Mouse (Mus musculus): Measurements from ENCODE around the gene Adam10.
A peak's percentile ranks its signal among the peaks of the same experiment; 100 is the strongest.

Gene Adam10

GRCm38 (mm10) chr9:70775517-70775916 is 96.7 kb downstream of the Adam10 start:
- no peak for DNase-seq (ENCODE audit: low spot score in 2 of 2)

- DNase-seq (ENCODE audit: low spot score in 2 of 2), result no peak
These were observed 103.4 kb downstream of the Adam10 start for GRCm38 (mm10) chr9:70782191-70782590.

DNA sequence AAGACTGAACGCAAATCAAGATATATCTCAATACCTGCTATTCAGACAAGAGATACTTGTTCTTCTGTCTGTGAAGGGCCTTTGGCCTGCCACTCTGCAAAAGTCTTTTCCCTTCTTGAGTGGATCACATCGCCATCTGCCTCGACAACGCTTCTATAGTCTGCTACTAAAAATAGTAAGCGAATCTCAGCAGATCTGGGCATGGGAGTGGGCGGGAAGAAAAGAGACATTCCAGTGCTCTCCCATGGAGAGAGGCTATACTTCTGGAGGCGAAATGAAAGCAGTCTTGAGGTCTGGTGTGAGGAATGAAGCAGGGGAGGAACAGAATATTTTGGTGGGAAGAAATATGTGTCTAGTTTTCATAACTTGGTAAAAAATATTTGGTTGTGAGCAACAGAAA is 109.9 kb downstream of the Adam10 start:
- peak; percentile 56 to 83 for DNase-seq (ENCODE audit: low spot score in 2 of 2)

DNA sequence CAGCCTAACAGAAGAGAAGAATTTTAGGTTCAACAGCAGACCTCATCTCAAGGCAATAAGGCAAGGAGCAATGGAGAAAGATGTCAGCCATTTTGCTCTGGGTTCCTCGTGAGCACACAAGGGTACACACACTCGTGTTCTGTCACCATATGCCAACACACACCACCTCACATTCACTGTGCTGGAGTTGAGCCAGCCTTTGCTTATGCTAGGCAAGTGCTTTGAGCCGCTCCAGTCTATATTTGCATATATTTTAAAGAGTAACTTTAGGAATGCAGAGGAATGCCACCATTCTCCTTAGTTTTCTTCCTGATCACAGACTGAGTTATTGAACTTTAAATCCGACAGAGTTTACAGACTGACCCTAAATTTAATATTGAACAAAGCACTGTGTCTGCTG is 111.8 kb downstream of the Adam10 start:
- DNase-seq (ENCODE audit: low spot score in 2 of 2), result no peak

DNA sequence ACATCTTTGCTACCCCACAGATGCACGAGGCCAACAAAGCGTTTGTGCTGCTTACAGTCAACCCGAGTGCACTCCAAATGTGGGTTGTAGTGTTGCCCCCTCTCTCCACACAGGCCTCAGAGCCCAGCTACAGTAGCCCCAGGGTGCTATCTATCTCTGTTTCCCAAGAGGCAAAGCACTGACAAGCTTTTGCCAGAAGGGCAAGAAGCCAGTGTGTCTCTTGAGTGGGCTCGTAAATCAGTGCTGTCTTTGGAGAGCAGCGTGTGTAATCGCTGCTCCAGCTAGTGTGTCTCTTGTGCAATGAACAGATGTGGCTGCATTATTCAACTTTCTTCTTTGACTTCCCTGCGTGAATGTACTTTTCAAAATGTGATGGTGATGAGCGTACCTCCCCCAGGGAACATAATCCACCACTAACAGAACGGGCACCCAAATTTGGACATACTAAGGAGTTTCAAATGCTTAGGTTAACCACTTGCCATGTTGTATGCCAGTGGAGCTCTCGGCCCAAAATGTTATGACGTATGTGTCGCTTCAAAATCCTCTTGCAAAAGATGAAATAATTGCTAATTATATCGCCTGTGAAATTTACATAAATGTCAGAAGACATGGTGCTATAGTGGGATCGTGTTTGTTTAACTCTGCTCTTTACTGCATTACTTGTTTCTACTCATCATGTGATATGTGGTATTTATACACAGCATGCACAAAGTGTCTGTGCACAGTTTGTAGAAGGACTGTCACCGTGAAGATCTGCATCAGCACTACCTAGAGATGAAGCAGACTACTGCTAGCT is 116.0 kb downstream of the Adam10 start:
- DNase-seq (ENCODE audit: low spot score in 2 of 2), result peak in 1 of 2 experiments; percentile 26

GRCm38 (mm10) chr9:70795439-70795757 is 116.6 kb downstream of the Adam10 start:
- DNase-seq (ENCODE audit: low spot score in 2 of 2), result no peak

- DNase-seq (ENCODE audit: low spot score in 2 of 2), result no peak
These were observed 122.0 kb downstream of the Adam10 start for GRCm38 (mm10) chr9:70800588-70801315.

DNA sequence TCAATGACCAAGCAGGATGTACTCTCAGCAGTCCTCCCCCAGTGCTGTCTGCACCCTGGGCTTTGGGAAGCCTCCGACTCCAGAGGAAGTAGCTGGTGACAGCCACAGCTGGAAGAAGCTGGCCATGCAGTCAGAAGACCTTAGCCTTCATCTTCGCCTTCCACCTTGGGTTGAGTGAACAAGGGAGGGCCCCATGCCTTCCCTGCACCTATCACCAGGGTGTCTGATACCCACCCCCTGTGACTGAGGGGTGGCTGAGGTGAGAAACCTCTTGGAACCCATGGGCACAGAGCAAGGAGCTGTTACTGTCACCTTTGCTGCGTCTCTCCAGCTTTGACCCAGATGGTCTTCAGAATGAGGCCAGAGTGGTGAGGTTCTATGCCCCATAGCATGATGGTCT is 123.0 kb downstream of the Adam10 start:
- DNase-seq (ENCODE audit: low spot score in 2 of 2), result no peak

DNA sequence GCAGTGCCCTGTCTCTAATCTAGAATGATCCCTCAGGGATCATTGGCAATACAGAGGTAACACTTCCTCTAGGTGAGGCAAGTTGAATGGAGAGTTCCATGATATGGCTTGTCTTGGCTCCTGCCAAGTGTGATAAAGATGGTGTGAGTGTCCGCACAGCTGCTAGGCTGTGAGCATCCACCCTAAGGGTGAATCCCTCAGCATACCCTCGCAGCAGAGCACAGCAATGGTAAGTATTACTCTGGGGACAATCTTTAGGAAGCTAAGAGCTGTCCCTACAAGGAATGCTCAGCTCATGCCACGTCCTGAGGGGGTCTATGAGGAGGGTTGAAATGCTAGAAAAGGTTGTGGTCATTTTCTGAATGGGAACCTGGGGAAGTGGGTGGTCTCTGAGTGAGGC is 124.0 kb downstream of the Adam10 start:
- DNase-seq (ENCODE audit: low spot score in 2 of 2), result no peak

- DNase-seq (ENCODE audit: low spot score in 2 of 2), result no peak
These were observed 127.3 kb downstream of the Adam10 start for GRCm38 (mm10) chr9:70806069-70806468.

GRCm38 (mm10) chr9:70807714-70808113 is 128.9 kb downstream of the Adam10 start:
- DNase-seq (ENCODE audit: low spot score in 2 of 2), result no peak

- no peak for DNase-seq (ENCODE audit: low spot score in 2 of 2)
These were observed 133.8 kb downstream of the Adam10 start for GRCm38 (mm10) chr9:70812551-70812950.

- peak; percentile 51 to 72 for DNase-seq (ENCODE audit: low spot score in 2 of 2)
These were observed 138.0 kb downstream of the Adam10 start for GRCm38 (mm10) chr9:70816701-70817305.

DNA sequence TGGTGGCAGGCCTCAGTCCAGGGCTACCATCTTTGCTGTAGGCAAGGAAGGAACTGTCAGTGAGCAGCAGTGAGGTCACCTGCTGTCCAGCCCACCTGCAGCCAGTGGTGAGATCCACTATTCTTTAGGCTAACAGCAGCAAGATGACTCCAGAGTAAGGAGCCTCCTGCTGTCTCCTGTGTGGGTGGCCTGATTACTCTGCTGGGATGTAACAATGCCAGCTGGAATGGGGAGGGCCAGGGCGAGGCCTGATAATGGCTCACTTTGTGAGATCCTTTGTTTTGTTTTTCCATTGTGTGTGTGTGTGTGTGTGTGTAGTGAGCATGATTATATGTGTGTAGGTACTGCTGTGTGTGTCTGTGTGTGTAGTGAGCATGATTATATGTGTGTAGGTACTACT is 138.6 kb downstream of the Adam10 start:
- DNase-seq (ENCODE audit: low spot score in 2 of 2), result no peak

DNA sequence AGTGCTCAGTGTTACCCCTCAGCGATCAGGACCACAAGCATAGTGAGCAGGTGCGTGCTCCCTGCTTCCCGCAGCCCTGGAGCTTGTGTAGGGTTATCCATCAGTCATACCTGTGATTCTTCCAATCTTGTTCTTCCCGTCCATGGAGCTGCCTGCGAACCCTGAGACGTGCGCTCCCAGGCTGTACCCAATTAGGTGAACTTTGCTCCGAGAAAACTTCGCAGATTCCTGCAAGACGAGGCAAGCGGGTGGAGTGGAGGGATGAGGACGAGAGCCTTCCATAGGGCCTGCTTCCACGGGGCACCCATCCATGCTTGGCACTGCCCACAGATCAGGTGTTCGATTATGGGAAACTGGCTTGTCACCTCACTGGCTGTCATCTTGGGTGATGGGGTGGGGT is 139.9 kb downstream of the Adam10 start:
- no peak for DNase-seq (ENCODE audit: low spot score in 2 of 2)

GRCm38 (mm10) chr9:70824103-70824502 is 145.3 kb downstream of the Adam10 start:
- no peak for DNase-seq (ENCODE audit: low spot score in 2 of 2)

DNA sequence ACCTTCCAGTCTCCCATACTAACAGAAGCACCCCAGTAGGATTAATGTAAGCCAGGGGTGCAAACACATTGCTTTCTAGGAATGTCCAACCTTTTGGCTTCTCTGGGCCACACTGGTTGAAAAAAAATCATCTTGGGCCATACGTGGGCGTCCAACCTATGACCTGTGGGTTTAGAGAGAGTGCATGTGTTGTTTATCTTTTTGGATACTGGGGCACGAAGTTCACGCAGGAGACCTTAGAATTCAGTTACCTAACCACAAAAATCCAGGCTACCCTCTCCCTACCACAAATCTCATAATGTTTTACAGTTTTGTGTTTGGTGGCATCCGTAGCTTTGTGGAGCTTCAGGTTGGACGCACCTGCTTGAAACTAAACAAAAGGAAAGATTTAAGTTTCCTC is 149.1 kb downstream of the Adam10 start:
- no peak for DNase-seq (ENCODE audit: low spot score in 2 of 2)

Measured in frontal cortex, postnatal 36 days (tissue).